Comparison of ENCODE assay signal across 8 mouse cellular contexts in genomic region chr8:79562669-79563068, GRCm38 (mm10).
A peak's percentile ranks its signal among the peaks of the same experiment; 100 is the strongest.
DNase-seq lines count a peak whose midpoint lies in the region; ATAC-seq lines count a peak whose summit lies in the region.
"Had no signal": no experiment of that assay in that cellular context is flagged by ENCODE, and none has a peak within 500 bp of the region (broad histone marks: within the 10 kb centered on the region; RNA-seq: fewer than 3 reads in every experiment).

No protein-coding gene starts in this region.

- peak overlapping the region; percentile 82; the same call in 1 of the 2 replicates for H3K27ac ChIP-seq in embryonic facial prominence, embryonic 14.5 days (replicated peaks; ENCODE audit: low read depth, low read length)

- peaks cover 9% of the 10 kb centered on the region for H3K4me1 ChIP-seq in embryonic facial prominence, embryonic 14.5 days (ENCODE audit: control insufficient read depth, insufficient read depth, low read length)

- WGBS in embryonic facial prominence, embryonic 14.5 days, result 70% methylated on average over 8 of the region's 8 CpGs

- H3K36me3 ChIP-seq in embryonic facial prominence, embryonic 14.5 days (ENCODE audit: control insufficient read depth, insufficient read depth, low read length), result no peaks in the 10 kb centered on the region
- H3K36me3 ChIP-seq: limb, embryonic 12.5 days had no signal

- peak; percentile 10 for DNase-seq in left cerebral cortex, postnatal 4 days
- DNase-seq in left cerebral cortex, adult 11 months (ENCODE audit: low spot score), result no peak
- peak; percentile 16 for DNase-seq in MN1 (ENCODE audit: low spot score)
- peak; percentile 24 for DNase-seq in embryonic facial prominence, embryonic 14.5 days (ENCODE audit: low spot score)
- peak; percentile 25 for DNase-seq in mesoderm, embryonic 11.5 days (ENCODE audit: low read depth, low spot score)
- no peak for DNase-seq in layer of hippocampus, adult 9-11 months
- no peak for DNase-seq in left cerebral cortex, adult 8-10 months (ENCODE audit: low spot score in 2 of 2)

- H3K4me3 ChIP-seq in embryonic facial prominence, embryonic 14.5 days (ENCODE audit: low read depth, low read length), result no peak overlapping the region
- H3K4me3 ChIP-seq: limb, embryonic 12.5 days had no signal

- intact Hi-C loops in left cerebral cortex, postnatal 4 days (cut with DNase I), result no loop called here

- no peak for ATAC-seq in embryonic facial prominence, embryonic 14.5 days (ENCODE audit: low read depth)

- H3K9ac ChIP-seq in embryonic facial prominence, embryonic 14.5 days (ENCODE audit: low read depth, low read length), result no peak overlapping the region
- H3K9ac ChIP-seq: limb, embryonic 12.5 days had no signal

- H3K4me2 ChIP-seq in embryonic facial prominence, embryonic 14.5 days (ENCODE audit: low read depth, low read length), result no peak overlapping the region

- no peaks in the 10 kb centered on the region; the same call in 1 of the 2 replicates for H3K9me3 ChIP-seq in embryonic facial prominence, embryonic 14.5 days (ENCODE audit: control insufficient read depth, low read length)
- H3K9me3 ChIP-seq: limb, embryonic 12.5 days had no signal

- H3K27me3 ChIP-seq in embryonic facial prominence, embryonic 14.5 days (replicated peaks; ENCODE audit: control insufficient read depth, insufficient read depth, low read length), result no peaks in the 10 kb centered on the region
- H3K27me3 ChIP-seq: limb, embryonic 12.5 days had no signal

Comparison
In these comparisons a context has a peak if more than half of its experiments do, and no peak if none do; other contexts are left out.
1. DNase-seq: peak in left cerebral cortex, postnatal 4 days (single experiment), MN1 (single experiment), embryonic facial prominence, embryonic 14.5 days (single experiment) and mesoderm, embryonic 11.5 days (single experiment); none in left cerebral cortex, adult 11 months (single experiment), layer of hippocampus, adult 9-11 months (single experiment) and left cerebral cortex, adult 8-10 months (0 of 2).